Mouse (Mus musculus) limb, embryonic 14.5 days (tissue): Measurements from ENCODE around the gene 1810009A15Rik. TPM values are rescaled to one million over a fixed set of nuclear protein-coding genes. Genes with fewer than 3 reads are reported as not detected.
A peak's percentile ranks its signal among the peaks of the same experiment; 100 is the strongest.

ENCODE experiments used
- ATAC-seq: fragments of 200-750 bp; cut with Nextera tagmentation; 2 replicates; pipeline ENCODE4 v1.8.0; 2017; ENCODE audit warnings: low read depth, moderate number of reproducible peaks, moderate TSS enrichment; ENCODE audit not compliant: low FRiP score
- DNase-seq: peaks from one replicate; pipeline ENCODE4 v3.0.0-alpha.2; 2015; ENCODE audit warnings: low spot score
- H3K27ac ChIP-seq: fragments of 300-500 bp; sonication (generic); replicated peaks from 2 replicates; pipeline ENCODE4 v1.5.1; 2014; ENCODE audit warnings: low read depth, mild to moderate bottlenecking, low read length, moderate library complexity, mixed read lengths
- H3K27me3 ChIP-seq: fragments of 300-500 bp; sonication (generic); 2 replicates; pipeline ENCODE4 v1.6.1; 2014; ENCODE audit warnings: low read length, mixed read lengths; ENCODE audit not compliant: control insufficient read depth, insufficient read depth
- H3K36me3 ChIP-seq: fragments of 300-500 bp; sonication (generic); 2 replicates; pipeline ENCODE4 v1.6.1; 2014; ENCODE audit warnings: mild to moderate bottlenecking, low read length, moderate library complexity, mixed read lengths; ENCODE audit not compliant: control insufficient read depth, insufficient read depth
- H3K4me1 ChIP-seq: fragments of 300-500 bp; sonication (generic); 2 replicates; pipeline ENCODE4 v1.6.1; 2014; ENCODE audit warnings: antibody characterized with exemption, low read length, mixed read lengths; ENCODE audit not compliant: control insufficient read depth, insufficient read depth
- H3K4me2 ChIP-seq: fragments of 300-500 bp; sonication (generic); replicated peaks from 2 replicates; pipeline ENCODE4 v1.6.1; 2014; ENCODE audit warnings: low read depth, mild to moderate bottlenecking, low read length, moderate library complexity; ENCODE audit not compliant: severe bottlenecking
- H3K4me3 ChIP-seq: fragments of 300-500 bp; sonication (generic); replicated peaks from 2 replicates; pipeline ENCODE4 v1.5.1; 2014; ENCODE audit warnings: low read length
- H3K9ac ChIP-seq: fragments of 300-500 bp; sonication (generic); 2 replicates; pipeline ENCODE4 v1.6.1; 2014; ENCODE audit warnings: mild to moderate bottlenecking, low read depth, low read length, moderate library complexity; ENCODE audit not compliant: severe bottlenecking
- H3K9me3 ChIP-seq: fragments of 300-500 bp; sonication (generic); 2 replicates; pipeline ENCODE4 v1.6.1; 2016; ENCODE audit warnings: low read length; ENCODE audit not compliant: control insufficient read depth
- POLR2A ChIP-seq: fragments of 200-500 bp; IDR thresholded peaks from 2 replicates; pipeline ENCODE4 v1.8.0; 2012; ENCODE audit warnings: inconsistent platforms, mild to moderate bottlenecking, moderate library complexity, borderline replicate concordance; ENCODE audit not compliant: insufficient read depth, insufficient read length; ENCODE audit errors: extremely low read depth
- WGBS: fragments of 180-500 bp; shearing (Covaris S2); extraction: QIAGEN DNeasy Blood & Tissue Kit; methylation state at CpG from one replicate; pipeline ENCODE4 v1.1.7; 2014; 5-methylcytosine and 5-hydroxymethylcytosine counted together
- polyA plus RNA-seq, 2 experiments: library from polyadenylated mRNA; depleted of rRNA in 1 of 2; stranded (reverse) in 1 of 2; unstranded in 1 of 2; fragments of >200 nt; fragmentation: Nextera tagmentation in 1 of 2; extraction: Ambion mirVana in 1 of 2; gene quantifications; 2 replicates each; pipeline versions ENCODE4 v1.2.1 to v1.2.3; 2012 to 2014

The 1810009A15Rik gene
- polyA plus RNA-seq (2012; rRNA removed): 50.1 and 92.1 TPM in 2 replicates
- 80.2 and 87.6 TPM in 2 replicates for polyA plus RNA-seq (2014; fragmentation: Nextera tagmentation; extraction: Ambion mirVana)

DNA sequence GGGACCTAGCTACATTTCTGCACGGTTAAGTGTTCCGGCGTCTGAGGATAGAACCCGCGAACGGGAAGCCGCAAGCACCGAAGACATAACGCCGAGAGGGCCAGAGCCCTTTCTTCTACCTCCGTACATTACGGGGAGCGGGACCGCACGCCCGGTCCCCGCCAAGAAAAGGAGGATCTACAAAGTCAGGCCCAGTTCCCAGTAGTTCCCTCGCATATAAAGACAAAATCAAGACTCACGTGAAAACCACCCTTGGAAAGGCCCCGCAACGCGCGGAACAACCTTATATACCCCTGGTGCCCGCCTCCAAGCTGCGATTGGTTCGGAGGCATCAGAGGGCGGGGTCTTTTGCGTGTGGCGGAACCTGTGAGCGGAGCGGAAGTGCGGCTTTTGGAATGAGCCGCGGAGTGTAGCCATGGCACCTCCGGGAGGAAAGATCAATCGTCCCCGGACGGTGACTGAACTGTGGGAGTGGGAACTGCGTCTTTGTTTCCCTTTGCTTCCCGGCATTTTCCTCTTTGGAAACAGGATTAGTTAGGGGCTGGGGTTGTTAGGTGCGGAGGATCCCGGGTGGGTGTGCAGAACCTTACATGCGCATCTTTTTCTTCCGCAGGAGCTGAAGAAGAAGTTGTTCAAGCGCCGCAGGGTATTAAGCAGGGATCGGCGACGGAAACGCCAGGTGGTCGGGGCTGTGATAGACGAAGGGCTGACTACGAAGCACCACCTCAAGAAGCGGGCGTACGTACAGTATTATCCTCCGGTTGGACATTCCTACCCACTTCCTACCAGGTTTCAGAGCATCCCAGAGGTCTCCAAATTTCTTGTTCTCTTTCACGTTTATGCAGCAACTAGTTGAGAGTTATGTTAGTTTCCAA is at the start of gene 1810009A15Rik, which contains the start of gene Gm49416:
TSS of gene 1810009A15Rik (plus strand) at position 343 of the 875 bp plus-strand sequence.
TSS of gene Gm49416 (plus strand) at position 416 of the 875 bp plus-strand sequence.
- WGBS: under 1% methylated on average over 58 of the region's 58 CpGs
- TF ChIP-seq POLR2A: peak; percentile 79; the same call in 1 of the 2 replicates
- ATAC-seq (peak; percentile 95), DNase-seq (peak; percentile 96)
- H3K4me3 ChIP-seq: peak within 1 kb of the TSS; percentile 77
- H3K4me2 ChIP-seq: peak within 1 kb of the TSS; percentile 84
- peaks cover 14% of the 10 kb centered on the region; the same call in 1 of the 2 replicates for H3K4me1 ChIP-seq
- peak within 1 kb of the TSS; percentile 88 for H3K27ac ChIP-seq
- peaks cover 16% of the 10 kb centered on the region for H3K36me3 ChIP-seq
- no peaks in the 10 kb centered on the region for H3K27me3 ChIP-seq
- peak within 1 kb of the TSS; percentile 86 for H3K9ac ChIP-seq
- H3K9me3 ChIP-seq: no peaks in the 10 kb centered on the region

DNA sequence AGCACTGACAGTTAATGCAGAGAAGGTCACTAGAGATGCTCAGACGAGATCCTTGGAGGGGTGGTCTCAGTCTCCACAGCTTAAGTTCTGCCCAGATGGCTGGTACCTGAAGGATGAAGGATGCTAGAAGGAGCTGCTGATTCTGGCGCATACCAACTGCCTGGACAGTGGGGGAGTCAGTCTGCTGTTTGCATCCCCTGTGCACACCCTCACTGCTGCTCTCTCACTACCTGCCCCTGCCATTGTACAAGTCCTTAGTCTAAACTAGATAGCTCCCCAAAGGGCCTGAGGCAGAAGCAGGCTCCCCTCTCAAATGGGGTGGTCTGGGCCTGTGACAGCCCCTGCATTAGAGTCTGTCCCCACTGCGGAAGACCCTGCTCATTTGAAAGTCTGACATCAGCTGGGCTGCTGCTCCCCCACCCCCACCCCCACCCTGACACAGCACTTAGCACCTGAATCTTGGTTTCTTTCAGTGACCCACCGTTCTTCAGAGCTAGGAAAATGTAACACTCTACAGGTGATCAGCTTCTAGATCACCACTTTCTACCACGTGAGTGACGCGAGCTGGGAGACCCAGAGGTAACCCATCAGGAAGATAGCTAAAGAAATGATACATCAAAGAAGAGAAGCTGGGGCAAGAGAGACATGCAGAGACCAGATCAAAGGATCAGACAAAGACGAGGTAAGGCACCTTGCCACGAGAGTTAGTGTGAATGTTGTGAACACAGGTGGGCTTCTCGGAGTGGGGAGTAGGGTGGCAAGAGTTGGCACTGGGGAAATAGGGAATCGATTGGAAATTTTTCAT is 49.3 kb upstream of the 1810009A15Rik start, which contains the start of gene Gng3:
TSS of gene Gng3 (minus strand) at position 92 of the 805 bp plus-strand sequence.
- Histone ChIP-seq H3K9ac (peak within 1 kb of the TSS; percentile 77), H3K4me2 (peak within 1 kb of the TSS; percentile 76), H3K9me3 (no peaks in the 10 kb centered on the region), H3K27ac (peak within 1 kb of the TSS; percentile 97), H3K4me3 (peak within 1 kb of the TSS; percentile 51), H3K4me1 (peaks cover 25% of the 10 kb centered on the region), H3K27me3 (no peaks in the 10 kb centered on the region), H3K36me3 (peaks cover 26% of the 10 kb centered on the region)
- TF ChIP-seq POLR2A: no peak
- DNase-seq (no peak), ATAC-seq (no peak)
- WGBS: 58% methylated on average over 11 of the region's 11 CpGs

DNA sequence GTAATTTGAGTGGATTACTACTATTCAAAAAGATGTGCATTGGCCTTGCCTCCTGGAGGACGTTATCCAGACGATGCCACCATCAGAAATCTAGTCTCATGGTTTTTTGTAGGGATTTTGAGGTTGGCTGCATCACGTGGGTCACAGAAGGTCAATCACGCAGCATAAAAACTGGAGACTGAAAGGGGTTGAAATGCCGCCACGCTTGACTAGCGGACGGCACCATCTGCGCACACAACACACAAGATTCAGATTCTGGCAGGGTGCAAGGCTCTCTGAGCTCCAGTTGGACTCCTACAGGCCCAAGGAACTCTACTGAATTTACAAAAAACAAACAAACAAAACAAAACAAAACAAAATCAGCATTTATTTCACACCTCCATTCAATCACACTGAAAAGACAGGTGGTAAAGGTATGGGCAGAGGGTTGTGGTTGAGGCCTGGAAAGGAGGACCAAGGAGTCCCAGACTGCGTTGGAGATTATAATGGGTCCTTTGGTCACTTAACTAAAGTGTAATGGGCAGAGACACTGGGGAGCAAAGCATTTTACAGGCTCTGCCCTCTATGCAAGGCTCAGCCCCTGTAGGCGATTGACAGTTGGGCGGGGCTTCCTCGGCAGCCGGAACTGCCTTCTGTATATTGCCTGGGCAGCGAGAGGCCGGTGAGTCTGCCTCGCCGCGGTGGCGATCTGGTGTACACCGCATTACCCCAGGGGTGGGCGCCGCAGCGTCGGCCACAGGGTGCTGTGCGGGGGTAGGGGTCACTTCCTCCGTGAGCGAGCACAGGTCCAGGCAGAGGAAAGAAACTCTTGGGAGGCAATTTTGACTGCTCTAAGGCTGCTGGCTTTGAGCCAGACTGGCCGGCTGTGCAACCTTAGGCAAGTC is 48.5 kb upstream of the 1810009A15Rik start:
- Histone ChIP-seq H3K4me2 (peak overlapping the region; percentile 56), H3K27me3 (no peaks in the 10 kb centered on the region), H3K9ac (peak overlapping the region; percentile 59), H3K36me3 (peaks cover 19% of the 10 kb centered on the region), H3K9me3 (no peaks in the 10 kb centered on the region), H3K4me3 (peak overlapping the region; percentile 39), H3K4me1 (peaks cover 25% of the 10 kb centered on the region), H3K27ac (no peak overlapping the region)
- no peak for ATAC-seq
- DNase-seq: no peak
- WGBS: 23% methylated on average over 29 of the region's 29 CpGs
- no peak for TF ChIP-seq POLR2A

DNA sequence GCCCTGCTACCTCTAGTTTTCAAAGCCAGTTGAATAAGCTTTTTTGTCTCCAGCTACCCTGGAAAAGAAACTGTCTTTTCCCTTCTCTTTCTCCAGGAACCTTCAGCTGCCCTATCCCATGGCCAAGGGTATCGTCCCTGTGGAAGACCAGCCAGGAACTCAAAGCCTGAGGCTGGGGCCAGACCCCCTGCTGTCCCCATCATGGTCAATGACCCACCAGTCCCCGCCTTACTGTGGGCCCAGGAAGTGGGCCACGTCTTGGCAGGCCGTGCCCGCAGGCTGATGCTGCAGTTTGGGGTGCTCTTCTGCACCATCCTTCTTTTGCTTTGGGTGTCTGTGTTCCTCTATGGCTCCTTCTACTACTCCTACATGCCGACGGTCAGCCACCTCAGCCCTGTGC is 47.6 kb upstream of the 1810009A15Rik start:
- no peak for TF ChIP-seq POLR2A
- no peak for DNase-seq
- peaks cover 14% of the 10 kb centered on the region for H3K36me3 ChIP-seq
- H3K27ac ChIP-seq: no peak overlapping the region
- H3K4me2 ChIP-seq: peak overlapping the region; percentile 56; the same call in 1 of the 2 replicates
- no peak overlapping the region for H3K9ac ChIP-seq
- H3K9me3 ChIP-seq: no peaks in the 10 kb centered on the region
- H3K4me3 ChIP-seq: no peak overlapping the region
- no peaks in the 10 kb centered on the region for H3K27me3 ChIP-seq
- no peak for ATAC-seq
- H3K4me1 ChIP-seq: peaks cover 25% of the 10 kb centered on the region
- 89% methylated on average over 7 of the region's 7 CpGs for WGBS
